Mouse (Mus musculus): ENCODE results near the gene Mapk14. TPM values are rescaled to one million over a fixed set of nuclear protein-coding genes. Genes with fewer than 3 reads are reported as not detected.
"Not testable (repeated sequence)": the region's sequence is repeated elsewhere in the genome, so short reads cannot be mapped to it uniquely, and the experiment has no call there.

Mapk14 gene
- polyA plus RNA-seq, 1 experiment = 78.5 TPM

DNA sequence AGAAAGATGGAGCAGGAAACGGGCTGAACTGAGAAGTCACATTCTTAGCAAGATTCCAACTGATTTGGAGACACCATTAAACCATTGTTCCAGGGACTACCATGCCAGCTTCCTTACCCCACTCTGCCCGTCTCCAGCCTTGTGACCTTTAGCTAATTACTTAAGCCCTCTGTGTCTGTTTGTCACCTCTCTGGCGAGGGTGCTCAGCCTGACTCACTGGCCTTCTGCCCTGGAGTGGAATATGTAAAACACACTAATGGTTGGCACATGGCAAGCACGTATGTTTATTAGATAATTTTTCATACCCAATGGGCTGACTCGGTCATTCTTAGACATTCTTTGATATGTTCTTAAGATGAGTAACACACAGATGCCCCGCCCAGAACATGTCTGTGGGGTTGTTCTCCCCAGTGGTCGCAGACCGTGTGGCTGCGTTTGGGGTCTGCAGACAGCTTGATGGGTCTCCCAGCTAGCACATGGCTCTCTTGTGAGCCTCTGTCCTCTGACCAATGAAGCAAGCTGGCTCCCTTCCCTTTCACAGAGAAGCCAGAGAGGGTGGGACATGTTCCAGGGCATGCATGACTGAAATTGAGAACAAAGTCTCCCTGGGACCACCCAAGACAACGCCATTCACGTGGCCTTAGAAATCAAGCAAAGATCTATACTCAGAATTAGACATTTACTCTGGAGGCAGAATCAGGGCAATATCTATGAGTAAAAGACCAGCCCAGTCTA lies 75.8 kb downstream of the Mapk14 start:
- Histone ChIP-seq H3K36me3 (ENCODE audit: control insufficient read depth, insufficient read depth, low read length, poor library complexity, severe bottlenecking) (no peaks in the 10 kb centered on the region), H3K9me3 (replicated peaks; ENCODE audit: control insufficient read depth, insufficient read depth, low read length, poor library complexity, severe bottlenecking) (no peaks in the 10 kb centered on the region), H3K4me1 (ENCODE audit: control insufficient read depth, insufficient read depth, low read length) (no peaks in the 10 kb centered on the region), H3K4me3 (ENCODE audit: low read depth, low read length) (no peak overlapping the region), H3K27me3 (ENCODE audit: control insufficient read depth, insufficient read depth, low read length, poor library complexity, severe bottlenecking) (no peaks in the 10 kb centered on the region), H3K9ac (ENCODE audit: low read depth, poor library complexity, severe bottlenecking) (no peak overlapping the region), H3K27ac (ENCODE audit: insufficient read depth, low read length) (no peak overlapping the region)
- TF ChIP-seq EP300 (IDR thresholded peaks at IDR 0.05; ENCODE audit: insufficient read depth, low read depth, low read length) (no peak), CTCF (IDR thresholded peaks at IDR 0.05; ENCODE audit: low read depth, low read length) (no peak), POLR2A (IDR thresholded peaks at IDR 0.05; ENCODE audit: insufficient read depth, low read length) (no peak)

DNA sequence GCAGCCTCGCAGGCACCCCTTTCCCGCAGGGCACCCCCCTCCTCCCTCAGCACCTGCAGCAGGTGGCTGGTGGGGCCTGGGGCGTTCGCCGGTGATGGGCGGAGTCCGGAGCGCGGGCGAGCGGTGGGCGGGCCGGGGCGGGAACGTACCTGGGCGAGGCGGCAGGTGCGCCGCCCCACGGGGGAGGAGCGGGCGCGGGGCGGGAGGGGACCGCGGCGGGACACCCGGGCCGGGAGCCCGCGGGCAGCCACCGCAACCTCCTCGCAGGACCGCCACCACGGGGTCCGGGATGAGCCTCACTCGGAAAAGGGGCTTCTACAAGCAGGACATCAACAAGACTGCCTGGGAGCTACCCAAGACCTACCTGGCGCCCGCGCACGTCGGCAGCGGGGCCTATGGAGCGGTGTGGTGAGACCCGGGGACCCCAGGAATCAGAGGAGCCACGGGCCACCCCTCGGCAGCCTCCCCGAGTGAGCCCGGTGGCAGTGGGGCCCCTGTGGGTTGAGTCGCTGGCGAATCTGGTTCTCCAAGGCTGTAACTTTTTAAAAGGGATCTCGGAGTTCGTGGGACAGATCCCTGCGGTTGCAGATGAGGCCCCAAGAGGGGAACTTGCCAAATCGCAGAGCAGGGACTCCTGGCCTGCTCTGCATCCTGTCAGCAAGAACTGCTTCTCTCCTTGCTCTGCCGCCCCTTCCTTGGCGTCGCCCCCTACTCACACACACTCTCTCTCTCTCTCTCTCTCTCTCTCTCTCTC lies 78.2 kb downstream of the Mapk14 start, which contains the start of gene Mapk13:
TSS of gene Mapk13 (plus strand) at position 177 of the 754 bp plus-strand sequence.
- H3K27ac ChIP-seq (ENCODE audit: insufficient read depth, low read length) = no peak within 1 kb of the TSS

DNA sequence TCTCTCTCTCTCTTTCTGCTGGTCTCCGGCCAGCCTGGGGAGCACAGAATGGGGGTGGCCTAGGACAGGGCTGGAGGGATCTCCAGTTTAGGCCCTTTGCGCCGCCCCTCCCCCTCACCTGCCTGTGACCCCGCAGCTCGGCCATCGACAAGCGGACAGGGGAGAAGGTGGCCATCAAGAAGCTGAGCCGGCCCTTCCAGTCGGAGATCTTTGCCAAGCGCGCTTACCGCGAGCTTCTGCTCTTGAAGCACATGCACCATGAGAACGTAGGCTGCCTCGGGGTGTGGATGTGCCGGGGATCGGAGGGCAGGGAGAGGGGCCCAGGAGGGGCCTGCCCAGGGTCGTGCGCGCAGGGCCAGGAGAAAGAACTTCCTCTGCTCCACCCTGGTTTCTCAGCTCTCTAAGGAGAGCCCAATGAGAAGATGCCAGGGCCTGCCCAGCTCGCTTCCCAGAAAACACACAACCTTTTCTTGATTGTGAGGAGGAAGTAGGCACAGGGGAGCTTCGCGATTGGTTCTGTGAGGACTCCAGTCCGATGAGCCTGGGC lies 78.8 kb downstream of the Mapk14 start:
- H3K4me3 ChIP-seq (ENCODE audit: low read depth, low read length) = peak overlapping the region; percentile 94
- peak overlapping the region; percentile 73 for H3K9ac ChIP-seq (ENCODE audit: low read depth, poor library complexity, severe bottlenecking)
- no peaks in the 10 kb centered on the region for H3K9me3 ChIP-seq (replicated peaks; ENCODE audit: control insufficient read depth, insufficient read depth, low read length, poor library complexity, severe bottlenecking)
- no peak overlapping the region for H3K27ac ChIP-seq (ENCODE audit: insufficient read depth, low read length)
- H3K4me1 ChIP-seq (ENCODE audit: control insufficient read depth, insufficient read depth, low read length) = peaks cover under 1% of the 10 kb centered on the region
- TF ChIP-seq CTCF (IDR thresholded peaks at IDR 0.05; ENCODE audit: low read depth, low read length) (no peak), POLR2A (IDR thresholded peaks at IDR 0.05; ENCODE audit: insufficient read depth, low read length) (no peak), EP300 (IDR thresholded peaks at IDR 0.05; ENCODE audit: insufficient read depth, low read depth, low read length) (no peak)
- no peaks in the 10 kb centered on the region for H3K27me3 ChIP-seq (ENCODE audit: control insufficient read depth, insufficient read depth, low read length, poor library complexity, severe bottlenecking)
- H3K36me3 ChIP-seq (ENCODE audit: control insufficient read depth, insufficient read depth, low read length, poor library complexity, severe bottlenecking) = no peaks in the 10 kb centered on the region

More for the DNA sequence above, 78.2 kb downstream of the Mapk14 start, which contains the start of gene Mapk13:
- Histone ChIP-seq H3K9me3 (replicated peaks; ENCODE audit: control insufficient read depth, insufficient read depth, low read length, poor library complexity, severe bottlenecking) (no peaks in the 10 kb centered on the region), H3K4me1 (ENCODE audit: control insufficient read depth, insufficient read depth, low read length) (no peaks in the 10 kb centered on the region), H3K27me3 (ENCODE audit: control insufficient read depth, insufficient read depth, low read length, poor library complexity, severe bottlenecking) (no peaks in the 10 kb centered on the region), H3K4me3 (ENCODE audit: low read depth, low read length) (peak within 1 kb of the TSS; percentile 94), H3K9ac (ENCODE audit: low read depth, poor library complexity, severe bottlenecking) (peak within 1 kb of the TSS; percentile 73), H3K36me3 (ENCODE audit: control insufficient read depth, insufficient read depth, low read length, poor library complexity, severe bottlenecking) (no peaks in the 10 kb centered on the region)
- TF ChIP-seq POLR2A (IDR thresholded peaks at IDR 0.05; ENCODE audit: insufficient read depth, low read length) (no peak), EP300 (IDR thresholded peaks at IDR 0.05; ENCODE audit: insufficient read depth, low read depth, low read length) (no peak), CTCF (IDR thresholded peaks at IDR 0.05; ENCODE audit: low read depth, low read length) (no peak)

DNA sequence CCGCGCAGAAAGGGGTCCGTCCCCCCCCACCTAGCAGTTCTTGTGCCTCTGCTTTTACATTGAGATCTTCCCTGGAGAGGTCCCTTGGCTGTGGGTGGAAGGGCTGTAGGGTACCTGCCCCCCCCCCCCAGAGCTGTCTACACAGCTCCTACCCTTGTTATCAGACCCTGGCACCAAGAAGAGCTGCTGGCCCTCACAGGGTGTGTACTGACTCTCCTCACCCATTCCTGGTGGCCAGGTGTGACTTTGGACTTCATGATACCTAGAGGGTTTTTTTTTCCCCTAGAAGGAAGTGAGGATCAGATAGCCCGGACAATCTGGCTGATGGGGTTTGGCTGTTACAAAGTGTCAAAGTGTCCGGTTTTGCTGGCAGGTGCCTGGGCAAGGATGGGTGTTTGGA lies 80.2 kb downstream of the Mapk14 start:
- Histone ChIP-seq H3K36me3 (ENCODE audit: control insufficient read depth, insufficient read depth, low read length, poor library complexity, severe bottlenecking) (no peaks in the 10 kb centered on the region), H3K27ac (ENCODE audit: insufficient read depth, low read length) (no peak overlapping the region), H3K4me1 (ENCODE audit: control insufficient read depth, insufficient read depth, low read length) (peaks cover 2% of the 10 kb centered on the region), H3K27me3 (ENCODE audit: control insufficient read depth, insufficient read depth, low read length, poor library complexity, severe bottlenecking) (no peaks in the 10 kb centered on the region), H3K9me3 (replicated peaks; ENCODE audit: control insufficient read depth, insufficient read depth, low read length, poor library complexity, severe bottlenecking) (no peaks in the 10 kb centered on the region), H3K4me3 (ENCODE audit: low read depth, low read length) (no peak overlapping the region), H3K9ac (ENCODE audit: low read depth, poor library complexity, severe bottlenecking) (no peak overlapping the region)
- TF ChIP-seq POLR2A (IDR thresholded peaks at IDR 0.05; ENCODE audit: insufficient read depth, low read length) = no peak

DNA sequence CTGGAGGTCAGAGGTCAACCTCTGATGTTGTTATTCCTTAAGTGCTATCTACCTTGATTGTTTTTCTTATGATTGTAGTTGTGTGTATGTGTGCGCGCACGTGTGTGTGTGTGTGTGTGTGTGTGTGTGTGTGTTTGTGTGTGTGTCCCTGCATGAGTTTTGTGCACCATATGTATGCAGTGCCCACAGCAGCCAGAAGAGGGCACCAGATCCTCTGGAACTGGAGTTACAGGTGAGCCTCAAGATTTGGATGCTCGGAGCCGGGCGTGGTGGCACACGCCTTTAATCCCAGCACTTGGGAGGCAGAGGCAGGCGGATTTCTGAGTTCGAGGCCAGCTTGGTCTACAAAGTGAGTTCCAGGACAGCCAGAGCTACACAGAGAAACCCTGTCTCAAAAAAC lies 83.2 kb downstream of the Mapk14 start:
- not testable (repeated sequence) for H3K4me1 ChIP-seq (ENCODE audit: control insufficient read depth, insufficient read depth, low read length); H3K9me3 ChIP-seq (replicated peaks; ENCODE audit: control insufficient read depth, insufficient read depth, low read length, poor library complexity, severe bottlenecking); H3K9ac ChIP-seq (ENCODE audit: low read depth, poor library complexity, severe bottlenecking); H3K27ac ChIP-seq (ENCODE audit: insufficient read depth, low read length); H3K27me3 ChIP-seq (ENCODE audit: control insufficient read depth, insufficient read depth, low read length, poor library complexity, severe bottlenecking); H3K4me3 ChIP-seq (ENCODE audit: low read depth, low read length); H3K36me3 ChIP-seq (ENCODE audit: control insufficient read depth, insufficient read depth, low read length, poor library complexity, severe bottlenecking)
- peak; percentile 43 for TF ChIP-seq CTCF (IDR thresholded peaks at IDR 0.05; ENCODE audit: low read depth, low read length)

DNA sequence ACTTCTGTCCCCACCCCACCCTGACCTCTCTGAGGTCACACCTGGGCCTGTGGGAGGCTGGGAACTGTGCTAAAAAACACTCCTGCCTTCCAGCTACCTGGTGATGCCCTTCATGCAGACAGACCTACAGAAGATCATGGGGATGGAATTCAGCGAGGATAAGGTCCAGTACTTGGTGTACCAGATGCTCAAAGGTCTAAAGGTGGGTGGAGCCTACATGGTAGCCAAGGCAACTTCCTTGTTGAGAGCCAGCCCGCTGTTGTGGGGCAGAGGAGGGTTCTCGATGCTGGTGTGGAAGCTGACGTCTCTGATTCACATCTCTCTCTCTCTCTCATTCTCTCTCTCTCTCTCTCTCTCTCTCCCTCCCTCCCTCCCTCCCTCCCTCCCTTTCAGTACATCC lies 84.0 kb downstream of the Mapk14 start:
- no peak overlapping the region for H3K27ac ChIP-seq (ENCODE audit: insufficient read depth, low read length)

More for the DNA sequence above, 84.0 kb downstream of the Mapk14 start:
- Histone ChIP-seq H3K4me3 (ENCODE audit: low read depth, low read length) (no peak overlapping the region), H3K4me1 (ENCODE audit: control insufficient read depth, insufficient read depth, low read length) (peaks cover 2% of the 10 kb centered on the region), H3K36me3 (ENCODE audit: control insufficient read depth, insufficient read depth, low read length, poor library complexity, severe bottlenecking) (0 out of 2 replicates have a peak, but pooled peaks cover 5% of the 10 kb centered on the region), H3K9ac (ENCODE audit: low read depth, poor library complexity, severe bottlenecking) (no peak overlapping the region), H3K9me3 (replicated peaks; ENCODE audit: control insufficient read depth, insufficient read depth, low read length, poor library complexity, severe bottlenecking) (no peaks in the 10 kb centered on the region), H3K27me3 (ENCODE audit: control insufficient read depth, insufficient read depth, low read length, poor library complexity, severe bottlenecking) (no peaks in the 10 kb centered on the region)
- TF ChIP-seq EP300 (IDR thresholded peaks at IDR 0.05; ENCODE audit: insufficient read depth, low read depth, low read length) = no peak

All from ES-Bruce4 (cell line).